Comparison of ENCODE assay signal across 8 mouse cellular contexts in genomic region chr8:46741991-46742690, GRCm38 (mm10). TPM values are rescaled to one million over a fixed set of nuclear protein-coding genes. Genes with fewer than 3 reads are reported as not detected.
DNase-seq lines count a peak whose midpoint lies in the region; ATAC-seq and TF ChIP-seq lines count a peak whose summit lies in the region.

No protein-coding gene starts in this region.

- H3K4me2 ChIP-seq in forebrain, embryonic 13.5 days: peak overlapping the region; percentile 85
- peak overlapping the region; percentile 89 for H3K4me2 ChIP-seq in liver, embryonic 15.5 days

- DNase-seq in heart, adult 2 months: no peak
- no peak for DNase-seq in heart, postnatal 10 days
- peak; percentile 36 for DNase-seq in CD4-positive helper T cell, adult 2 months (ENCODE audit: low read depth, low spot score)
- no peak for DNase-seq in left cerebral cortex, postnatal 10 days (ENCODE audit: extremely low spot score in 1 of 2, low spot score in 2 of 2)
- DNase-seq in testis, postnatal 14 days (ENCODE audit: low spot score): no peak
- DNase-seq in frontal cortex, postnatal 25 days (ENCODE audit: low spot score in 2 of 2): no peak

- peak overlapping the region; percentile 100; the same call in 1 of the 2 replicates for H3K9ac ChIP-seq in heart, adult 2 months (ENCODE audit: low read depth, low read length)
- H3K9ac ChIP-seq in forebrain, embryonic 13.5 days: peak overlapping the region; percentile 97
- 0 out of 2 replicates have a peak overlapping the region, but pooled peaks have one; percentile 93 for H3K9ac ChIP-seq in liver, embryonic 15.5 days

- no peak for TF ChIP-seq POLR2A in heart, adult 2 months (IDR thresholded peaks at IDR 0.05; ENCODE audit: insufficient read depth, low read depth, low read length)

- no peak for ATAC-seq in forebrain, embryonic 13.5 days
- no peak for ATAC-seq in liver, embryonic 15.5 days (ENCODE audit: insufficient read depth)

- intact Hi-C loops in heart, adult 2 months (cut with DNase I): loop anchor here (2.0 to 5.0 kb wide), 3 partner anchors 35 to 101 kb away; no protein-coding TSS in a partner anchor
- intact Hi-C loops in heart, postnatal 10 days (cut with DNase I): loop anchor here (2.0 to 5.0 kb wide), 4 partner anchors 35 to 193 kb away; partner anchors contain the start of genes Casp3 and Primpol
- intact Hi-C loops in left cerebral cortex, postnatal 10 days (cut with DNase I): loop anchor here (5.0 kb wide), 1 partner anchor 60 kb away; no protein-coding TSS in a partner anchor

- peaks cover 17% of the 10 kb centered on the region for H3K4me1 ChIP-seq in heart, adult 2 months (ENCODE audit: control insufficient read depth, insufficient read depth, low read length)
- peaks cover 20% of the 10 kb centered on the region for H3K4me1 ChIP-seq in forebrain, embryonic 13.5 days
- peaks cover 53% of the 10 kb centered on the region for H3K4me1 ChIP-seq in liver, embryonic 15.5 days (replicated peaks)

- TF ChIP-seq EP300 in heart, adult 2 months (IDR thresholded peaks at IDR 0.05; ENCODE audit: insufficient read depth, low read depth, low read length): no peak

- H3K4me3 ChIP-seq in heart, adult 2 months: peak overlapping the region; percentile 95
- H3K4me3 ChIP-seq in forebrain, embryonic 13.5 days: peak overlapping the region; percentile 87
- H3K4me3 ChIP-seq in liver, embryonic 15.5 days (replicated peaks): peak overlapping the region; percentile 95

- no peak for TF ChIP-seq CTCF in heart, adult 2 months (IDR thresholded peaks at IDR 0.05)

- peaks cover 20% of the 10 kb centered on the region for H3K36me3 ChIP-seq in heart, adult 2 months (ENCODE audit: control insufficient read depth, insufficient read depth, low read length)
- no peaks in the 10 kb centered on the region for H3K36me3 ChIP-seq in forebrain, embryonic 13.5 days (ENCODE audit: poor library complexity, severe bottlenecking)
- no peaks in the 10 kb centered on the region for H3K36me3 ChIP-seq in liver, embryonic 15.5 days (replicated peaks)

- no peaks in the 10 kb centered on the region for H3K9me3 ChIP-seq in forebrain, embryonic 13.5 days (replicated peaks)
- no peaks in the 10 kb centered on the region for H3K9me3 ChIP-seq in liver, embryonic 15.5 days (replicated peaks)

- H3K79me2 ChIP-seq in heart, adult 2 months (replicated peaks; ENCODE audit: control insufficient read depth, insufficient read depth, low read length): peaks cover 10% of the 10 kb centered on the region

- WGBS in heart, adult 2 months: 48% methylated on average over 8 of the region's 8 CpGs
- WGBS in forebrain, embryonic 13.5 days: 70% methylated on average over 8 of the region's 8 CpGs
- 38% methylated on average over 8 of the region's 8 CpGs for WGBS in liver, embryonic 15.5 days (ENCODE audit: insufficient replicate concordance)

- H3K27ac ChIP-seq in heart, adult 2 months: peak overlapping the region; percentile 97
- H3K27ac ChIP-seq in forebrain, embryonic 13.5 days: 0 out of 2 replicates have a peak overlapping the region, but pooled peaks have one; percentile 90
- H3K27ac ChIP-seq in liver, embryonic 15.5 days (replicated peaks): 0 out of 2 replicates have a peak overlapping the region, but pooled peaks have one; percentile 91

- no peaks in the 10 kb centered on the region for H3K27me3 ChIP-seq in heart, adult 2 months (ENCODE audit: control insufficient read depth, insufficient read depth, low read length)
- H3K27me3 ChIP-seq in forebrain, embryonic 13.5 days: no peaks in the 10 kb centered on the region
- no peaks in the 10 kb centered on the region for H3K27me3 ChIP-seq in liver, embryonic 15.5 days

RNA-seq across cellular contexts. Expression of gene Irf2, which starts 2.6 kb away (rescaled TPM):
- total RNA-seq in heart, adult 2 months (2021): 10 to 100 TPM; 31.8 to 35.9 TPM
- 10.3 TPM in 2 replicates for polyA plus RNA-seq in heart, adult 2 months (2012; rRNA removed)
- 10 to 100 TPM; 38.2 to 47.6 TPM for total RNA-seq in heart, postnatal 10 days (2021)
- polyA plus RNA-seq in forebrain, embryonic 13.5 days (2015; fragmentation: Nextera tagmentation; extraction: Ambion mirVana): 10.9 and 13.7 TPM in 2 replicates
- polyA plus RNA-seq in liver, embryonic 15.5 days (2015; fragmentation: Nextera tagmentation; extraction: Ambion mirVana): 10.1 and 11.6 TPM in 2 replicates
- 10 to 100 TPM; 30.3 to 36.5 TPM for total RNA-seq in left cerebral cortex, postnatal 10 days (2021)
